Mouse (Mus musculus) lung, postnatal 25 days (tissue): ENCODE data around the gene Nsmce3.

Experiments
- DNase-seq: peaks from one replicate; pipeline ENCODE4 v3.0.0; 2022; ENCODE audit warnings: low spot score

Nsmce3 gene

GRCm38 (mm10) chr7:64862978-64863377 is 9.8 kb downstream of the Nsmce3 start:
- no peak for DNase-seq

GRCm38 (mm10) chr7:64856526-64857082 is 16.2 kb downstream of the Nsmce3 start:
- no peak for DNase-seq

- DNase-seq, result no peak
Observed at GRCm38 (mm10) chr7:64855976-64856375, 16.8 kb downstream of the Nsmce3 start.

GRCm38 (mm10) chr7:64855389-64855927 is 17.3 kb downstream of the Nsmce3 start:
- DNase-seq, result no peak

- DNase-seq, result no peak
Observed at GRCm38 (mm10) chr7:64850791-64851190, 22.0 kb downstream of the Nsmce3 start.

- no peak for DNase-seq
Observed at GRCm38 (mm10) chr7:64847366-64847899, 25.4 kb downstream of the Nsmce3 start.

- DNase-seq, result no peak
Observed at GRCm38 (mm10) chr7:64846061-64846460, 26.7 kb downstream of the Nsmce3 start.

- no peak for DNase-seq
Observed at GRCm38 (mm10) chr7:64840946-64841659, 31.7 kb downstream of the Nsmce3 start.

- DNase-seq, result no peak
Observed at GRCm38 (mm10) chr7:64840576-64840895, 32.3 kb downstream of the Nsmce3 start.

GRCm38 (mm10) chr7:64839801-64840575 is 32.8 kb downstream of the Nsmce3 start:
- DNase-seq, result peak; percentile 18

GRCm38 (mm10) chr7:64839281-64839680 is 33.5 kb downstream of the Nsmce3 start:
- no peak for DNase-seq

GRCm38 (mm10) chr7:64830214-64830995 is 42.4 kb downstream of the Nsmce3 start:
- no peak for DNase-seq

GRCm38 (mm10) chr7:64821081-64821480 is 51.7 kb downstream of the Nsmce3 start:
- DNase-seq, result no peak

- no peak for DNase-seq
Observed at GRCm38 (mm10) chr7:64819683-64820082, 53.1 kb downstream of the Nsmce3 start.
